Mouse (Mus musculus) lung, postnatal 10 days (tissue): ENCODE measurements at regions not wholly inside any gene's neighbourhood (a gene's known extent, or its start where the extent isn't known, plus 50 kb on each side); places are given as distances from the start of the nearest gene placed in this dataset.
"Not testable (repeated sequence)": the region's sequence is repeated elsewhere in the genome, so short reads cannot be mapped to it uniquely, and the experiment has no call there.

Source experiments
- DNase-seq: peaks from one replicate; pipeline ENCODE4 v3.0.0; 2021

- no peak for DNase-seq
These were observed 291.9 kb upstream of the Rnf32 start for GRCm38 (mm10) chr5:28903805-28904320.

- DNase-seq: no peak
These were observed 303.0 kb upstream of the Rnf32 start for GRCm38 (mm10) chr5:28892703-28893249.

- DNase-seq: no peak
These were observed 303.8 kb upstream of the Rnf32 start for GRCm38 (mm10) chr5:28891988-28892387.

DNA sequence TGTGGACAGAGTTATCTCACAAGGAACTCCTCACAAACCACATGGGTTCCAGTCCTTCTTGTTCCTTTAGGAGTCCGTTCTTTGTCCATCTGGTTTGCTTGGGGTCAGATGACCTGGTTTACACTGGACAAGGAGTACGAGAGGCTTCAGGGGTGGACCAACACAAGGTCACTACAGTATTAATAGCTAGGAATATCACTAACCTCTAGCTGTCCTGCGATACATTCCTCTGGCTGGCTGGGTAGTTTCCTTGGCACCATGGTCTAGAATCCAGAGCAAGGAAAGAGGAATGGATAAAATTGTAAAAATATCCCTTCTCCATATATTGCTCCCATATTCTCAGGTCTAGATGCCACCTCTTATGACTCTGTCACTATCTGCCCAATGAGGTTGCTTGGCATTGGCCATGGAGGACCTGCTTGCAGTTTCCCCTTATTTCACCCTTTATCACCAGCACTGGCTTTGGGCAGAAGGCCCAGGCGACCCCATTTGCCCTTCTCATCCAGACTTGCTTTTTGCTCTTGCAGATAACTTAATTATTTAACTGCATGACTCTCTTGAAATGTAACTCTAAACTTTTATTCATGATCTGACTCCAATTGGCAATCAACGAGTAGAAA, 310.9 kb upstream of the Rnf32 start:
- no peak for DNase-seq

GRCm38 (mm10) chr5:28876199-28876598, 319.6 kb upstream of the Rnf32 start:
- DNase-seq: no peak

GRCm38 (mm10) chr5:28873600-28874265, 322.1 kb upstream of the Rnf32 start:
- no peak for DNase-seq

DNA sequence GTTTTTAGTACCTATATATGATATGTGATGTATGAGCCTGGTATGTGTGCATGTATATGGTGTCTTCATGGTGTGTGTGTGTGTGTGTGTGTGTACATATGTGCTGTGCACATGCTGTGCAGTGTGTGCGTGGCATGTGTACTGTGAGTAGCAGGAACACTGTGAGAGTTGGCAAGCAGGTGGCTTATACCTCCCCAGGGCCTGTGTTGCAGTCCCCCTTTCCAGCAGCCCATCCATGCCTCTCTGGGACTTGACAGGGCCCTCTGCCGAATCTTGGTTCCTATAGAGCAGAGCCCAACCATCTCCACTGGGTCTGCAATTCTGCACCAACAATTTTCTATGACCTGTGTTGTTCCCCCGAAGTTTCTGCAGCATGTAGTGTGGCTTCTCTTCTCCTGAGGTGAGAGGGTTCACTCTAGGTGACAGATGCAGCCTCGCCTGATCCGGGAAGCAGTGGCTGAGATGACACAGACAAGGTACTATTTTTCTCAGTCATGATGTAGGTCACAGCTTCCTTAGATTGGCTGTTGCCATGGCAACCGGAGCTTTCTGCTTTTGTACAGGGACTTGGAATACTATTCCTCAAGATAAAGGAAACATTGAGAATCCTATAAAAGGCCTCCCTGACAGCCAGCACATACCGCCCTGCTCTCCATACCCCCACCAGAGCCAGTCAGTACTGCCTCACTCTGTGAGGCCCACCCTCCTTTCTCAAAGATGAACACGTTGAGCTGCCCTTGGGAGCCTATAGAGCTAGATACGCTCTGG, 336.0 kb upstream of the Rnf32 start:
- DNase-seq: no peak

- no peak for DNase-seq
These were observed 357.5 kb upstream of the Rnf32 start for GRCm38 (mm10) chr5:28838141-28838925.

DNA sequence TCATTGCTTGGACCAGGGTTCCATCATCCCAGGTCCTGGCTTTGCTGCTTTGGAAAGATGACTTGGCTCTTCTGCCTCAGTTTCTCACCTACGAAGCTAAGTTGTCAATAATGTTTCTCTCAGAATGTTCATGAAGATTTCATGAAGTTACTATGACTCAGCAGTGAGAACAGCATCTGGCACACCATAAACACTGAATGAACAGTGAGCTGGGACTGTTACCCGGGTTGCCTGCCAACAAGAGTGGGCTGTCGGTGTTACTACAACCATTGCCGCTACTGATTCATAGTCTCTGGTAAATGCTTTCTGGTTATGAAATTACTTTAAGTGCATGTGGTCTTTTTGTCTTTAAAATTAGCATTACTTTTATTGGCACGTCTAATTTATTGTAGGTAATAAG, 352.0 kb upstream of the Shh start:
- DNase-seq: no peak

GRCm38 (mm10) chr5:28807950-28808349, 340.9 kb upstream of the Shh start:
- peak; percentile 46 for DNase-seq

DNA sequence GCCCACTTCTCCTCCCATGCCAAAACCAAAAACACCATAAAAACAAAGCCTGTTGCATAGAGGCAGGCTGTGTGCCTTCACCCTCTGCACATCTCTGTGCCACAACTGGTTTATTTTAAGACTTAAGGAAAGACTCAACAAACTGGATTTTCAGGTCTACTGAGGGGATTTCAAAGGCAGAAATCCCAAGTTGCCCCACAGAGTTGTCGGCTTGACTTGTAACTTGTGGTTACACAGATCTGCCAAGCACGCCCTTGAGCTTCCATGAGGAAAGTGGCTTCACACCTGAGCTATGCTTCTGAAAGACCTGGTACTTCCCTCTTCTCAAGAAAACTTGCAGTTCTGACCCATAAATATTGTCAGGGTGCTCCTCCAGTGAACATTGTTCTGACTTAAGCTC, 332.4 kb upstream of the Shh start:
- peak; percentile 10 for DNase-seq

GRCm38 (mm10) chr5:28798361-28798760, 331.3 kb upstream of the Shh start:
- DNase-seq: no peak

GRCm38 (mm10) chr5:28795130-28795758, 328.2 kb upstream of the Shh start:
- DNase-seq: no peak

DNA sequence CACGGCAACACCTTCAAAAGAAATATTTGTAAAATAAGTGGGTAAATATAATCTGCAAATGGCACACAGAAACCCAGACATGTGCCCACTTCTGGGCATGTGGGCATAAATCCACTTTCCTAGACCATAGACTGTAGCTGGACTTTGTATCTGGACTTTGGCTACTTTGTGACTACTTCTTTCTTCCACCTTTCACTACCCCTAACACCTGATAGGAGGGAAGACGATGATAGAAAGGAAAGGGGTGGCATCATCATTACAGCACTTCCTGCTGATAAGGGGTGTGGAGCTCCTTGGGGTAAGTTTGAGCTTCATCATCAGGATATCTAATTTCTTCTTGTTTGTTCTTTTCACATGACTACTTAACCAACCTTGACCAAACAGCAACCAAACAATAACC, 326.7 kb upstream of the Shh start:
- DNase-seq: no peak

- peak; percentile 60 for DNase-seq
These were observed 318.4 kb upstream of the Shh start for GRCm38 (mm10) chr5:28785347-28786060.

DNA sequence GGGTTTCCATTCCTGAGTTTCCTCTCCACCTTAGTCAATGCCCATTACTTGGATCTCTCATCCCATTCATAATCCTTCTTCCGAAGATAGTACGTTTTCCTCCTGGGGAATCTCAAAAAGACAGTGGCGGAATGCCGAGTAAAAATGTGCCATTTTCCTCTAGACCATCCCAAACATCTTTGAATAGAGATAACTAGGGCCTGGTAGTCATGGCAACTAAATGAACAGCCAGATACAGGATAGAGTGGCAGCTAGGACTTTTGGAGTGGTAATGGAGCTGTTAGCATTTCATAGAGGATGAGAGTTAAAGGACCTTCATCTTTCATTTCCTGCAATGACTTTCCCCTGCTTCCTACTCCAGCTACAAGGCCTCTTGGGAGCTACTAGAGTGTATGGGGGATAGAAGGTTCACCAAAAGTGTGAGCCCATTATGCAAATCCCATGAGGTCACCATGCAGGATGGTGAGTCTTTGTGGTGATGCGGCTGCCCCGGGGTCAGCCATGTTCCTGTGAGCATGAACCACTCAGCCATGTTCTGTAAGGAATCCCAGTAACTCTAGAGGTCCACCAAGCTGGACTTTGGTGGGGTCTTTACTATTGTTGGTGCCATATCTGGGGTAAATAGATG, 317.4 kb upstream of the Shh start:
- DNase-seq: no peak

DNA sequence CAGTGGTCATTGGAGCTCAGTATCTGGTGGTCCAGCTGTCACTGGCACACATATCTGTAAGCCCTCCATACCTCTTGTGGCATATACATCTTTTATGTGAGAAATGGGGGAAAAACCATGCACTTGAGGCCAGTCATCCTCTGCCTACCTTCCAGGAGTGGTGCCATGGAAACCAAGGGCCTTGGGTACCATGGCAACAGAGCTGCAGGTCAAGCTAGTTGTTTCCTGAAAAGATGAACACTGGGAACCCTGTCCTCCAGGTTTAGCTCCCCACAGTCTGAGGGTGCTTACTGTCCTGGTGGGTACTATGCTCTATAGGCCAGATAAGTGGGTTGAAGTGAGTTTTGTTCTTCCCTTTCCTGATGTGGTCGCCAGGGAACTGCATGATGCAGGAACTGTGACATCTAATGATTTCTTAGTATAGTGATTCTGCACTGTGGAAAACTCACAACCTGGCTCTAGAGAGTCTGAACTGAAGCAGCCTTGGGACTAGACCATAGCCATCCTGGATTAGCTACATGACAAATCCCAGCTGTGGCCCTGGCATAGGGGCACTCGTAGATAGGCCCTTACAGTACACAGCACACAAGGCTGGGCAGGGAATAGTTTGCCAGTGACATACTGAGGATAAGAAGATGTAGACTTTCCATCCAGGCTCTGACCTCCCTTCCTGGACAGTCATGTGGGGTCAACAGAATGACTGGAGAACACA, 308.7 kb upstream of the Shh start:
- DNase-seq: no peak

DNA sequence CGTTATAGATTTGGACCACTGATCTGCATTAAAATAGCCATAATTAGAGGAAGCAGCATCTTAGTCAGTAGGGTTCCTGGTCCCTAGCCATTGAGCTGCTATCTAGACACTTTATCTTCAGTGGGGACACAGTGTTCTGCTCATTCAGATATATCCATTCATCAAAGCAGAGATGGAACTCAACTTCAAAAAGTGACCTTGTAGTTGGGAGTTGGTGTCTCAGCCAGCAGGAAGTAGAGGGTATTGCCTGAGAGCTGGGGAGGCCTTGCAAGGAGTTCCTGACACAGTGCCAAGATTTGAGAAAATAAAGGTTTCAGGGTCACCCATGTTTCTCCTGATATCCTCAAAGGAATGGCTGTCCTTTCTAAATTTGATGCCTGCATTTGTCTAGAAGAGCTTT, 304.7 kb upstream of the Shh start:
- DNase-seq: no peak

GRCm38 (mm10) chr5:28756171-28756948, 289.3 kb upstream of the Shh start:
- no peak for DNase-seq

DNA sequence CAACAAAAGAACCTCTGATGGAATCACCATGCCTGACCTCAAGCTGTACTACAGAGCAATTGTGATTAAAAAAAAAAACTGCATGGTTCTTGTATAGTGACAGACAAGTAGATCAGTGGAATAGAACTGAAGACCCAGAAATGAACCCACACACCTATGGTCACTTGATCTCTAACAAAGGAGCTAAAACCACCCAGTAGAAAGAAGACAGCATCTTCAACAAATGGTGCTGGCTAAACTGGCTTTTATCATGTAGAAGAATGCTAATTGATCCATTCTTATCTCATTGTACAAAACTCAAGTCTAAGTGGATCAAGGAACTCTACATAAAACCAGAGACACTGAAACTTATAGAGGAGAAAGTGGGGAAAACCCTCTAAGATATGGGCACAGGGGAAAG, 284.8 kb upstream of the Shh start:
- not testable (repeated sequence) for DNase-seq
